Mouse (Mus musculus): Measurements from ENCODE around the gene Gm40193.

The Gm40193 gene

DNA sequence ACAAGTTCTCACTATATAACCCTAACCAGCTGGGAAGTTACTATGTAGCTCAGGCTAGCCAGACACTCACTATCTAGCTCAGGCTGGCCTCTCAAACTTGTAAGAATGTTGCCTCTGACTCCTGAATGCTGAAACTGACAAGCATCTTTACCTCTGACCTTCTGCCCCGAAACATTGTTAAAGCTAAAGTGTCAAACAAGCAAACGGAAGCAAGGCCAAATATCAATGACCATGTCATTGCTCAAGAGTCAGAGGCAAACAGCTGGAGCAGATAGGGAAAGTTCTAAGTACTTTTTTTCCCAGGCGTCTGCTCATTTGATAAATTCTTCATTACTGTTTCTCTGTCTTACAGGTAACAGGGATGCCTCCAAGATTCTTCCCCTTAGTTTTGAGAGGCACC lies 30.7 kb downstream of the Gm40193 start:
- no peak for DNase-seq

DNA sequence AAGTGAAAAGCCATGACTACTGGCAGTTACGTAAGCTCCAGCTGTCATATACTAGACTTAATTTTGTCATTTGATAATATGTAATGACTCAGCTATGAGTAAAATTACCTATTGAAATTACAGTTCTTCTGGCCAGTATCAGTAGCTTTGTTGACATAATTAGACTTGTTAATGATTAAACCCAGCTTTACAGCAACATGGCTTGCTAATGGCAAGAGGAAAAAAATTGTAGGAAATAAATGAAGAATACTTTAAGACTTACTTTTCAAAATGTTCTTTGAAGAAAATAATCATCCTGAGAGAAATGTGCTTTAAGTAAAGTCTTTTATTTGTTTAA lies 32.3 kb downstream of the Gm40193 start:
- no peak for DNase-seq

- peak; percentile 52 for DNase-seq
These were observed 32.9 kb downstream of the Gm40193 start for GRCm38 (mm10) chr11:70499566-70500475.

GRCm38 (mm10) chr11:70489684-70490083 lies 43.1 kb downstream of the Gm40193 start:
- no peak for DNase-seq

DNA sequence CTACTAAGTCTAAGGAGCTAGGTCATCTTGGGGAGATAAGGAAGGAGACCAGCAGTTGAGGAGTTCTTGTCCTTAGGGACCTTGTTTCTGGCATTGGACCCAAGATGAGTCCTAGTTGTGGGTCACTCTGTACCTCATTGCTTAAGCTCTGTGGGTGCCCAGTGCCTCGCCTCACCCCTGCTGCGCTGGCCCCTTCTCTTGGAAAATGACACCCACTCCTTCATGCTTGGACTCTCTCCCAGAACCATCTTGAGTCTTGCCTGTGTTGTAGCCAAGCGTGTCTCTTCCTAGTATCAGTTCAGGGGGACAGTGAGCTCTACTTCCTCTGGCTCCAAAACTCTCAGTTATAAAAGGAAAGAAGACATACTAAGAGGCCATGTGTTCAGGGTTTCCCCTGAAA lies 43.6 kb downstream of the Gm40193 start:
- peak; percentile 39 for DNase-seq

GRCm38 (mm10) chr11:70487816-70488215 lies 44.9 kb downstream of the Gm40193 start:
- no peak for DNase-seq

- no peak for DNase-seq
These were observed 47.2 kb downstream of the Gm40193 start for GRCm38 (mm10) chr11:70485498-70485897.
